Mouse (Mus musculus) c-Kit-positive CD71-positive TER-119-negative erythroid progenitor cells, embryonic 14.5 days (primary cell): ENCODE measurements around the gene Cdon.
"Not testable (repeated sequence)": the region's sequence is repeated elsewhere in the genome, so short reads cannot be mapped to it uniquely, and the experiment has no call there.

Experiments
- DNase-seq: peaks from one replicate; pipeline ENCODE4 v3.0.0-alpha.2; 2013; ENCODE audit warnings: low read depth

The Cdon gene

DNA sequence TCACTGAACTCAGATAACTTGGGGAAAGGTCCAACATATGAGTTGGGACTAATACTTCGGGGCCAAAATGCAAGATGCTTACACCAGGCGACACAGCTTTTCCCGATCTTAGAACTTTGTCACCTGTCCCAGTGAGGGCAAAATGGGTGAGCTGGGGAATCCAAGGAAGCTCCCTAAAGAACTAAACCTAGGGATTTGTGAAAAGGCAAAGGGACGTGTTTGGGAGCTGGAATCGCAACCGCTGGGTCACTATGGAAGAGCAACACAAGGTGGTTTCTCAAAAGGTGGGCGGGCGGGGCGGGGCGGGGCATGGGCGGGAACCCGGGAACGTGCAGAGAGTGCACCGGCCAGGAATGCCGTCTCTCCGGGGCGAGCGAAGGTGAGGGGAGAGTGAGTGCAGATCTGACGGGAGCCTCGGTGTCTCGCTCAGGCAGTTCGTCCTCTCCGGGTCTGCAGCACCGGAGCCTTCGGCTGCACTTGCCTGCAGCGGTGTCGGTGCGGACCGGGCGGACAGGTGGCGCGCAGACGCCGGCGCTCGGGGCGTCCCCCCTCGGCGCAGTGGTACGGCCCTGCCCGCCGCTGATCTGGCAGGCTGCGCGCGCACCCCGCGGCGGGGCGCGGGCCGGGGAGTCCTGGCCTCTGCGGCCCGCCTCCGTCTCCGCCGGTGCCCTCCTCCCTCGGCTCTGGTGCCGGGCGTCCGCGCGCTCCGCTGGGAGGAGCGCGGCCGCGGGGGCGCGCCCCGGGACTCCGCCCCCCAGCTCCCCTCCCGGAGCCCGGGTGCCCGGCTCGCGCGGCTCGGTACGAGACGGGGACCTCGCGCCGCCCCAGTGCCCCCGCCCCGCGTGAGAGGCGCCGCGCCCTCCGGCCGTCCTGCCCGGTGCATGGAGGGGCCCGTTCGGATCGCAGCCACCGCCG, at the start of gene Cdon:
Gene Cdon, plus strand, starts transcription at position 324 of the 915 bp plus-strand sequence.
- DNase-seq: peak; percentile 73

DNA sequence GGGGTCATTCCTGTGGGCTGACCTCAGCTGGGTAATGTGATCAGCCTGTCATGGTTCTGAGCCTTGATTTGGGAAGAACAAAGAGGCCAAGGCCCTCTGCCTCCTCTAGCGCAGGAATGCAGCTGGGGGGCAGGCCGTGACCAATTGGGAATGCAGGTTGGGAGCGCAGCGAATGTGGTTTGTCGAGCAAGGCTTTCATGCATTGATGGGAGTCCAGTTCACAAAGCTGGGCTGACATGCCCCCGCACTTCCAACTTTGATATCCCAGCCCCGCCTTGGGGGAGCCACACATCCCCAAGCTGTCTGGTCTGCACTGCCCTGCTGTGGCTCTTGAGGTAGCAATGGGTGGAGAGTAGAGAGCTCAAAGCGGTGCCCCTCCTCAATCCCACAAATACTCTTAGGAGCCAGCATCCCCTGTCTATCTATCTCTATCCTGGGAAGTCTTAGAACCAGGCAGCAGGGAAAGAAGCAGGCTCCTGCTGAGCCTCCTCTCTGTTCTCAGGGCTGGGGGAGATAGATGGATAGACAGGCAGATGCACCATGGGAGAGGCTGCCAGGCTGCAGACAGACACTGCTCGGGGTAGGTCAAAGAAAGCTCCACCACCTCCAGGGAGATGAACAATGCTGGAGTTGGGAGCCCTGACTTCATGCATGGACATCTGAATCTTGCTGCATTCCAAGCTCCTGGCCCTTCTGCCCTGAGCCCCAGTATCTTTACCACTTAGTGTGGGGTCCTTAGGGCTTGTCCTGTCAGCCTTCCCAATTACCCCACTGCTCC, 48.4 kb upstream of the Cdon start:
- no peak for DNase-seq

DNA sequence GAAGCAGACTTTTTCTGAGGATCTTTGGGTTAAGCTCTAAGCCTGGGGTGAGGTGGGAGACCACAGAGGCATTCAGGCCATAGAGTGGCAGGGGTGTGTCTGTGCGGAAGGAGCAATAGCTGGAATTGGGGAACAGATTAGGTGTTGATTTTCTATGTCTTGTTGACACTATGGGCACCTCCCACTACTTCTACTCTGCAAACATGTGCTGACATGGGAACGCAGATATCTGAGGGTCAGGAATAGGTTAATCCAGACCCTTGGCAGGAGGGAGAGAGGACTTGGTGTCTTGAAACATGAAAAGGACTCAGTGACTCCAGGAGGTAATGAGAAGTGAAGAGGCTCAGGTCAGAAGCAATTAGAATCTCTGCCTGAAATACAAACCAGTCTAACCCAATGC, 43.0 kb upstream of the Cdon start:
- no peak for DNase-seq

DNA sequence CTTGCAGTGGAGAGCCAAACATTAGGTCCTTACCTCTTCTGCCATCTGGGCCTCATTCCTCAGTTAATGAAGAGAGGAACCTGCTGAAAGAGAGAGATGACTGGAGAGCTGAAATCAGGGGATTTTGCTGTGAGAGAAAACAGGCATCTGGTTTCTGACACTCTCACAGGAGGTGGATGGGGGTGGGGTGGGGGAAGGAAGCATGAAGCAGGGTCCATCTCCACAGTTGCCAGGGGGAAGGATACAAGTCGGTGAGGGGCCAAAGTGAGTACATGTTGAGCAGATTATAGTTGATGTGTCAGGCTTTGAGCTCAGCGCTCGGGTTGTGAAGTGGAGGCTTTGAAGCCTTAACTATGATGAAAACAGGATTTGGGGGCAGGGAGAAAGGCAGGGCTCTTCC, 41.9 kb upstream of the Cdon start:
- no peak for DNase-seq

DNA sequence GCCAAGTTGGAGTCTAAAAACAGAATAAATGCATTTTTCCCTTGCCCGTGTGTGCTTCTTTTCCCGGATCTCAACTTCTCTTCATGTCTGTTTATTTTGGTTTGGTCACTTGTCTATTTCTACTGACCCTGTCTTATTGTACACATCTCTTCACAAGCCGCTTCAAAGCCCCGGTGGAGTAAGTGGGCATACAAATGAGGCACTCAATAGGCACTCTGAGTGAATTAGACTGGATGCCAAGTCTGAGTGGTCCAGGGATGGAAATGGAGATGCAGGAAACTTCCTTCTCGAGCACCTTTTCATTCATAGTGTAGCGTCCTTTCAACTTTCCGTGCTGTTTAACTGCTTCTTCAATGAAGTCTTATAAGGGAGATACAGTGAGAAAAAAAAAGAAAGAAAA, 21.0 kb upstream of the Cdon start:
- no peak for DNase-seq

DNA sequence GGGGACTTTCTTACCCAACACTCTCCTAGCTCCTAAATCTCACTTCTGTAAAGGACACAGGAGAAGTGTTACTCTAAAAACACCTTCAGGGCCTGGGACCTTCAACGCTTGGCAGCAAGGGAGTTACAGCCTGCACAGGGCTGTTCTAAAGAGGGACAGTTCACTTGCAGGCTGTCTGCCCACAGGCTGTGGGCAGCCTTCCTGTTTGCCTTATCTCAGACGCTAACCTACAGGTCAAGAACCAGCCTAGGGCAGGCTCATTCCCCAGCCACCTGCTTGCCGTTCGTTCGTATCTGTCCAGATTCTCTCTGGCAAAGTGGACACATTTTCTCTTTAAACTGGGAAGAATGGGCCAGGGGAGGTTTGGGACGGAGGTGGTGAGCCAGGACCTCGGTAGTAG, 20.5 kb upstream of the Cdon start:
- DNase-seq: no peak

DNA sequence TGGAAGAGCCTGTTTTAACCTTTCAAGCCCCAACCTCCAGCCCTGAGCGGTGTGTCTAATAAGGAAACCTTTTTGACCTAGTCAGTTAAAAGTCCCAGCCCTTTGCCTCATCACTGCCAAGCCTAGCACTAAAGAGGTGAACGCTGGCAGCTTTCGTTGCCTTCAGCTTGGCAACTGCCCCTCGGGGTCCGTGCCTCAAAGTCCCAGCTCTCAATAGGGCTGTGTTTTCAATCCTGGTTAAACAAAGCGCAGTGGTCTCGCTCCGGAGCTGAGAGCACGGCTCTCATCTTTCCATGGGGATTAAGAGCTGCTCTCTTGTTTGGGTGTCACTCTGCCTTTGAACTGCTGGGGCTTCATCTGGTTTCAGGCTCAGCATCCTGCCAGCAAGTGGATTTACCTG, 20.1 kb upstream of the Cdon start:
- no peak for DNase-seq

DNA sequence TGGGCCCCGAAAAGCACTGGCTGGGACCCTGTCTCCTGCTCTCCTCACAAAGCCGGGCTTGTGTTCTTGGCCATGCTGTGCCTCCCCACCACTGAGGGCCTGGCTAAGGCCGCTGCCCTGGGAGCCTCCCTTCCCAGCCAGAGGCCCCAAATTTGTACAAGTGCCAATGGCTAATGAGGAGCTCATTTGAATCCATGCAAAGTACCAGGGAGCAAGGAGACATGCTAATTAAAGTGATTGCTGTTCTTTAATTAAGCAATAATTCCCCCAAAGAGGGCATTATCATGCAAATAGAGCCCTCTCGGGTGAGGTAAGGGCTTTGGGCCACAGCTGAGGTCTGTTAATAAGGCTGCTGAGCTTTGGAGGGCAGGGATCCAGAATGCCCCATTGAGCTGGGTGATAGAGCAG, 18.3 kb upstream of the Cdon start:
- no peak for DNase-seq

DNA sequence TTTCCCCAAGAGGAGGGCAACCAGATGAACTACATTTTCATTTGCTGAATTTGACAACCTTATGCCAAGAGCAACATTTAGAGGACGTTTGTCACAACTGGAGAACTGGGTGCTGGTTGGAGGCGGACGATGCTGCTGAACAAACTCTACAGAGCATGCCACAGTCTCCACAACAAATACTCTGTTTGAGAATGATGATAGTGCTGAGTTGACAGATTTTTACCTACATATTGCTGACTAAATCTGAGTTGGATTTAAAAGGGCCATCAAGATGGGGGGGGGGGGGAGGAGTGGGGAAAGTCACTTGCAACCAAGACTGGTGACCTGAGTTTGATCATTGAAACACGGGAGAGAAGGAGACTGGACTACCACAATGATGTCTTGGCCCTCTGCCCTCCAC, 17.4 kb upstream of the Cdon start:
- DNase-seq: no peak

DNA sequence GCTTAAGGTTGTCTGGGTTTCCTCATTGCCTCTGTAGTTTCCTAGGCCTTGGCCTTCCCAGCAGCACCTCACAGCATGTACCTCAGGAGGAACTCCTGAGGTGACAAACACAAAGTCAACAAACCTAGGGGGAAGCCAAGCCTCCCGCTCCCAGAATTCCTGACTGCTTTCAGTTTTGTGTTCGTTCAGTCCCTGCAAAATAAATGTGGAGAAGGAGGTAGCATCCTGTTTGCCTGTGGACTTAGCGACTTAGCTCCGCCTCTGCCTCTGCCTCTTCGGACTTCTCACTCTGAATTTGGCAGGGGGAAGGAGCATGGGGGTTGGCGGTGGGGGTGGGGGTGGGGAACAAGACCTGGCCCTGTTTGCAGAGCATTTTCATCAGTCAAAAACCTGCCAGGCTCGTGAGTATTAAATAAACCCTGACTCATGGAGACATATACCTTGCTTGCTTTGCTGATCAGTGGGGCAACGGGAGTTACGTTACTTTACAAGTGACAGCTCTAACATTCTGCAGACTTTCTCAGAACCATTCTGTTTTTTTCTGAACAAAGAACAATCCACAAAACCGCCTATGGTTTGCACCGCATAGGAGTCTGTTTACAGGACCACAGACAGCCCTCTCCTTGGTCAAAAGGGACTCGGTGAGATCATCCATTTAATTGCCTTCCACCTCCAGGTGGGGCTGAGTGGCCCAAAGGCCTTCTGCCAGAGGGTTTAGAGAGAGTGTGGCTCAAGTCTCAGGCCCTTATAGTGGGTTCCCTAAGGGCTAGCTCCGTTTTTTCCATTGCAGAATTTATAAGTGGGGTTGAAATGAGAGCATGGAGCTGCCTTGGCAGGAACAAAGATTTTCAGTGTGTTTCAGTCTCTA, 15.7 kb upstream of the Cdon start:
- DNase-seq: no peak

DNA sequence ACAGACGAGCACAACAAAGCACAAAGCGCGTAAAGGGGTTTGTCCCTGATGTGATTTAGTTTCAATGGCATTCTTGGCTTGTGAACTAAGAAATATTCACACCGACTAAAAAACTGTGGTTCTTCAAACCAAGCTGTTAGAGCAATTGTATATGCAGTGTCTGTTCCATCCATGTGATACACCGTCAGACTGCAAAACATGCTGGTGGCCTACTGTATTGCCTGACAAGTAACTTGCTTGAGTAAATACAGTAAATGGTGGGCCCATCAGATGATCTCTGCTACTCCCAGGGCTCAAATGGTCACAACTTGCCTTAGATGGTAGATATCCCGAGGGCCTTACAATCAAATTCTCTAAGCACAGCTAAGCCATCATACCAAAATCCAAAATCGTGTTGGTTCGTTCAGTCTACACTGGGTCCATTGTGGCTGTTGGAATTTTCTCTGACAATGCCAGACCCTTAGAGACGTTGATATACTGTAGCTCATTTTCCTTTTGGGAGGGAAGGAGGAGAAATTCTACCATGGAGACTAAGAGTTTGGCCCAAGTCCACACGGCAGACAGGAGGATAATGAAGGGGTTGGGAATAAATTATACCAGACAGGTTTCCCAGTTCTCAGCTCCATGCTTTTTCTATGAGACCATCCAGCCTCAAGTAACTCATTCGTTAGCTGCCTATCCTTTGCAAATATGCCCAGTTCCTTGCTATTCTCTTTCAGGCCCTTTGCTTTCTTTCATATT, 9.5 kb upstream of the Cdon start:
- DNase-seq: no peak

DNA sequence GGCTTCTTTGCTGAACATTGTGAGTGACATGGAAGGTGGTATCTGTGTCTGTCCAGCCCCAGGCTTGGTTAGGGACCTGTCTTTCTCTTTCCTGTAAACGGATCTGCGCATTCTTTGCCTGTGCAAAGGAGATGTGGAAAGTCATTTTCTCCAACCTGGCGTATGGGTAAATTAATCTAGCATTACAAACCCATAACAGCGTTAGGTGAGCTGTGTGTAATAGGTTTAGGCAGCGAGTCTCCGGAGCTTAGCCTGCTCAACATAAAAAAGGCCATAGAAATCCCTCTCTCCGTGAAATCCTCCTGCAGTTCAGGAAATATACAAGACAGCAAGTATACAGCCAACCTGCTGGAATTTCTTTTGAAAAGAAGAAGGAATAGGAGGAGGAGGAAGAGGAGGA, 9.0 kb upstream of the Cdon start:
- no peak for DNase-seq

DNA sequence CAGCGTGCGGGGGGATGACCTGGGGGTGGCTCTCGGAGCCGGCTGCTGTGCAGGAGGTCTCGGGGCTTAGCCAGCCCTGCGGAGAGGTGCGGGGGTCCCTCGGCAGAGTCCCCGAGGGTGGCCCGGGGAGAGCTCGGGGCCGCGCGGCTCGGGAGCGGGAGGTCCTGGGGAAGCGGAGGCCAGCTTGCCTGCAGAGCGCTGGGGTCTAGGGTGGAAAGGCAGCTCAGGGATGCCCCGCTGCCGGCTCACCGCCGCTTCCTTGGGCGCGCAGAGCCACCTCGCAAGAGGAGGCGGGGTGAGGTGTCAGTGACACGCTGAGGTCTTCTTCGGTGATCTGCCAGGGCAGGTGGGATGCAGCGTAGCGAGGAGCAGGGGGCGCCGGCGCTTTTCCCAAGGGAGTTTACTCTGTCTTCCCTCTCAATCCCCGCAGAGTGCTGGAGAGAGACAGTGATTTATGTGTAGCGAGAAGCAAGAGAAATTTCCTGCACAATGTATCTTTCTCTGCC, 855 bp downstream of the Cdon start:
- DNase-seq: no peak

DNA sequence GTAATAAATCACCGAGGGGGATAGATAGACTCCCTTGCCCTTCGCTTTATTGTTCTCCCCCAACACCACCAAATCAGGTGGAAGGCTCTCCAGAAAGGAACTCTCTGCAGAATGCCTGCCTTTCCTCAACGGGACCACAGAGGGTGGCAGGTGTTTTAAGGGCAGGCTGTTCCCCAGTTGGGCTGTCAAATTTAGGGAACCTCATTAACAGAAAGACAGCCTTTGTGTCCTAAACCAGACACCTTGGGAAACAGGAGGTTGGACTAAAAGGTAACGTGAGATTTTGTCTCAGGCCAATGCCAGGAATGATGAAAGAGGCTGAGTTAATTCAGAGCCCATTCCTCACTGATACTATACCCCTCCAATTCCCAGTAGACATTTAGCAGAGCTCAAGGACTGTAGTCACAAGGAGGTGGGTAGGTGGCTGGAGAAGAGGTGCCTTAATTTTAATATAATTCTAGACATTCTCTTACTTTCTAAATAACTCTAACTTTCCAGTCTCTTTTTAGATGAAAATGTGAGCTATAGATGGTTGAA, 1.5 kb downstream of the Cdon start:
- no peak for DNase-seq

DNA sequence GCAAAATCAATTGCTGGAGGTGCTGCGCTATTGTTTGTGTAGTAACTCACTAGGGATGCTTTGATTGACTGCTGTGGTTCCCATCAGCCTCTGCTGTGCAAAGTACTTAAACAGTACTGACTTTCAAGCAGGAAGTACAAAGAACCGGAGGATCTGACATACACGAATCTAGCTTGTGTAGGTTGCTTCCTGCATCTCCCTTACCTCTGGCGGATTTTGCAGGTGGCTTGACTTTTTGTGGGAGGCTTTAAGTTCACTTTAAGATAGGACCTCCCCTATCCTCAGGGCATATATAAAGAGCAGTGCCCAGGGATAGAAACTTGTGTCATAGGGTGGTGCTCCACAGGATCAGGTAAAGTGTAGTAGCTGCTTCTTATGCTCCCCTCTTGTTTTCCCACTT, 2.3 kb downstream of the Cdon start:
- DNase-seq: no peak

DNA sequence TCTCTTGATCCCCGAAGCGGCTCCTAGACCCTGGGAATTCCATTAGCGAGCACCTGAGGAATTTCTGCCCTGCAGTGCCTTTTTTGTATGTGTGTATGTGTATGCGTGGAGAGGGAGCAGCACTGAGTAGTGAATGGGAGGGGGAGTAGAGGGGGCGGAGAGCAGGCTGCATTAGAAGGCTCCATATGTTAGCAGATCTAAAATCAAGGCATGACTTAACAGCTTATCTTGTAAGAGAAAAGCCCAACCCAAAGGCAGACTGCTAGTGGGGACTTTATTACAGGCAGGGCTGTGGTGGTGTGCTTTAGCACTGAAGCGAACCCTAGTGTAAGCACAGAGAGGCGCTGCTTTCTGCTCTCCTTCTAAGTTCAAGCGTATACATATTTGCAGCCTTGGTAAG, 3.7 kb downstream of the Cdon start:
- no peak for DNase-seq

DNA sequence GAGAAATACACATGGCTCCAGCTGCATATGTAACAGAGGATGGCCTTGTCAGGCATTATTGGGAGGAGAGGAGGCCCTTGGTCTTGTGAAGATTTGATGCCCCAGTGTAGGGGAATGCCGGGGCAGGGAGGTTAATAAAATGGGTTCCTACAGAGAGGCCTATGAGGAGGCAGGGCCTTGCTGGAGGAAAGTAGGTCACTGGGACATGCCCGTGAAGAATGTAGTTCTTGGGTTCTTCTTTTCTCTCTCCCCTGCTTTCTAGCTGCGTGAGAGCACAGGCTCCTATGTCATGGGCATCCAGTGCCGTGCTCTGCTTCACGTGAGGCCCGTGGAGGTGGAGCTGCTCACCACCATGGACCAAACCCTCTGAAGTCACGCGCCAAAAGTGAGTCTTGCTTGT, 9.5 kb downstream of the Cdon start:
- no peak for DNase-seq

DNA sequence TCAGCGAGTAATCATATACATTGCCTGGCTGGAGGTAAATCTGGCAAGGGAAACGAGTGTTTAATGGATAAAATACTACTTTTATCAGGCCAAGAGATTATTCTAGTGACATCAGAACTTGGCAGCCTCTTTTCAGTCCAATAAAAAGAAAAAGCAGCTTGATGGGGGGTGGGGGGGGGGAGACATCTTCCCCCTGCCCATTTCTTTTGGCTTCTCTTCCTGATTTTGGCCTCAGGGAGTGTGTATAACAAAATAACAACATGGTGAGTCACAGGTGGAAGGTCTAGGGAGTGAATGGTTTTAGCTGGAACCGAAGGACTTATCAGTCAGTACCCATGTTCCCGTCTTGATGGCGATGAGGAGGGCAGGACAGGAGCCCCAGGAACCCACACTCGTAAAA, 10.5 kb downstream of the Cdon start:
- no peak for DNase-seq

DNA sequence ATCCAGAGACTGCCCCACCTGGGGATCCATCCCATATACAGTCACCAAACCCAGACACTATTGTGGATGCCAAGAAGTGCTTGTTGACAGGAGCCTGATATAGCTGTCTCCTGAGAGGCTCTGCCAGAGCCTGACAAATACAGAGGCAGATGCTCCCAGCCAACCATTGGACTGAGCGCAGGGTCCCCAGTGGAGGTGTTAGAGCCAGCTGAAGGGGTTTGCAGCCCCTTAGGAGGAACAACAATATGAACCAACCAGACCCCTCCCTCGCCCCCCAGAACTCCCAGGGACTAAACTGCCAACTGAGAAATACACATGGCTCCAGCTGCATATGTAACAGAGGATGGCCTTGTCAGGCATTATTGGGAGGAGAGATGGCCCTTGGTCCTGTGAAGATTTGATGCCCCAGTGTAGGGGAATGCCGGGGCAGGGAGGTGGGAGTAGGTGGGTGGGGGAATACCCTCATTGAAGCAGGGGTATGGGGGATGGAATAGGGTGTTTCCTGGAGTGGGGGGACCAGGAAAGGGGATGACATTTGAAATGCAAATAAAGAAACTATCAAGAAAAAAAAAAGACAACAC, 11.9 kb downstream of the Cdon start:
- DNase-seq: not testable (repeated sequence)

DNA sequence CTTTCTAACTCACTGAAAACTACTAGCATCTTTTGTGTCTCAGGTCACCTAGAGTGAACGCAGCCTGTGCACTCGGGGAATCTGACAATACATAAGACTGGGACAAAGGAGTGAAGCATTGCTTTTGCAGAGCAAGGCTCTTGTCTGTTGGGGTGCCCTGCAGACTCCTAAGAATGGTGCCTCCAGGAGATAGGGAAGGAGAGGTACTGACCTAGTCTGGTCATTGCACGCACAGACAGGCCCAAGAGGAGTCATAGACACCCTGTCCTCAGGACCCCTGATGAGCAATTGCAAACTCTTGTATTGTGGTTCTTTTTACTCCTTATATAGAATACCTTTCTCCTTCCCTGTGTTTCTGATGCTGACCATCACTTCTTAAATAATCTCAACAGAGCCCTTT, 13.4 kb downstream of the Cdon start:
- no peak for DNase-seq

DNA sequence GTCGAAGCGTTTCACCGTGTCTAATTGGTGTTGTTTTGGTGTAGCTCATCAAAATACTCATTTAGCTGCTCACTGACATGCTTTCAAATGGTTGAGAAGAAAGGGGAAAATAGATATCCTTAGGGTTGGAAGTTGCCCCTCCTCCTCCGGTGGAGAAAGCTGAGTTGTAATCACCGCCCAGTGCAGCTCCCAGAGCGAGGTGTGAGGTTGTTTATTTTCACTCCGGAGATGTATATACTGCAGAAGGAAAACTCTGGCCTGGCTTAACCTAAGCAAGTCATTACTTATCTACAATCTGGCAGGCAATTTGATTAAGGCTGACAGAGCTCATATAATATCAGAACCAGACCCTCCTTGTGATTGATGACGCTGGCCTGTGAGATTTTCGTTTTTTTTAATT, 14.6 kb downstream of the Cdon start:
- DNase-seq: no peak
